ENCODE assay signal across 10 mouse cellular contexts in genomic region chr6:29762524-29762923, GRCm38 (mm10). TPM values are rescaled to one million over a fixed set of nuclear protein-coding genes. Genes with fewer than 3 reads are reported as not detected.
A peak's percentile ranks its signal among the peaks of the same experiment; 100 is the strongest.
DNase-seq lines count a peak whose midpoint lies in the region; ATAC-seq and TF ChIP-seq lines count a peak whose summit lies in the region.
"Had no signal": no experiment of that assay in that cellular context is flagged by ENCODE, and none has a peak within 500 bp of the region (broad histone marks: within the 10 kb centered on the region; RNA-seq: fewer than 3 reads in every experiment).

No protein-coding gene starts in this region.

- ATAC-seq in heart, postnatal 0 days (ENCODE audit: insufficient read depth, low read depth), result no peak
- no peak for ATAC-seq in heart, embryonic 11.5 days (replicated peaks; ENCODE audit: insufficient number of reproducible peaks, low FRiP score, low TSS enrichment)

- H3K27ac ChIP-seq in heart, postnatal 0 days (ENCODE audit: low read depth), result no peak overlapping the region
- H3K27ac ChIP-seq in heart, embryonic 11.5 days (ENCODE audit: low read depth, low read length), result no peak overlapping the region
- H3K27ac ChIP-seq: embryonic facial prominence, embryonic 15.5 days had no signal

- no peak for TF ChIP-seq EP300 in heart, postnatal 0 days (IDR thresholded peaks at IDR 0.05; ENCODE audit: low read depth)

- H3K36me3 ChIP-seq in heart, postnatal 0 days (replicated peaks; ENCODE audit: control insufficient read depth, insufficient read depth, low read length), result peaks cover 22% of the 10 kb centered on the region
- H3K36me3 ChIP-seq in heart, embryonic 11.5 days (ENCODE audit: control insufficient read depth, insufficient read depth, low read length), result peaks cover 7% of the 10 kb centered on the region

- H3K27me3 ChIP-seq in heart, postnatal 0 days (ENCODE audit: control insufficient read depth, insufficient read depth, low read length), result no peaks in the 10 kb centered on the region
- no peaks in the 10 kb centered on the region for H3K27me3 ChIP-seq in heart, embryonic 11.5 days (ENCODE audit: control insufficient read depth, insufficient read depth, low read length)
- H3K27me3 ChIP-seq: embryonic facial prominence, embryonic 15.5 days had no signal

- peak; percentile 62 for TF ChIP-seq CTCF in heart, postnatal 0 days (IDR thresholded peaks at IDR 0.05; ENCODE audit: low read depth)

- H3K9me3 ChIP-seq in heart, postnatal 0 days (replicated peaks; ENCODE audit: control insufficient read depth, low read length), result no peaks in the 10 kb centered on the region
- H3K9me3 ChIP-seq in heart, embryonic 11.5 days (replicated peaks; ENCODE audit: control insufficient read depth, low read length), result no peaks in the 10 kb centered on the region
- H3K9me3 ChIP-seq: embryonic facial prominence, embryonic 15.5 days; megakaryocyte, embryonic 14.5 days had no signal

- H3K4me2 ChIP-seq in heart, postnatal 0 days (ENCODE audit: low read depth, low read length), result no peak overlapping the region
- no peak overlapping the region for H3K4me2 ChIP-seq in heart, embryonic 11.5 days
- H3K4me2 ChIP-seq: embryonic facial prominence, embryonic 15.5 days had no signal

- H3K4me1 ChIP-seq in heart, postnatal 0 days (ENCODE audit: control insufficient read depth, insufficient read depth), result no peaks in the 10 kb centered on the region
- no peaks in the 10 kb centered on the region for H3K4me1 ChIP-seq in heart, embryonic 11.5 days (ENCODE audit: control insufficient read depth, insufficient read depth, low read length)

- 61% methylated on average over 4 of the region's 4 CpGs for WGBS in heart, postnatal 0 days
- 61% methylated on average over 4 of the region's 4 CpGs for WGBS in heart, embryonic 11.5 days (ENCODE audit: insufficient replicate concordance)

- H3K9ac ChIP-seq in heart, postnatal 0 days (replicated peaks; ENCODE audit: low read depth, low read length), result no peak overlapping the region
- H3K9ac ChIP-seq in heart, embryonic 11.5 days (ENCODE audit: low read depth, low read length), result no peak overlapping the region
- H3K9ac ChIP-seq: embryonic facial prominence, embryonic 15.5 days had no signal

- H3K4me3 ChIP-seq in heart, postnatal 0 days (ENCODE audit: low read depth, low read length), result no peak overlapping the region
- no peak overlapping the region for H3K4me3 ChIP-seq in heart, embryonic 11.5 days (ENCODE audit: low read depth, low read length)
- H3K4me3 ChIP-seq: embryonic facial prominence, embryonic 15.5 days; megakaryocyte, embryonic 14.5 days had no signal

- DNase-seq in heart, postnatal 0 days (ENCODE audit: low spot score), result peak; percentile 19
- peak; percentile 63 for DNase-seq in A20 (ENCODE audit: low read depth, low spot score)
- peak; percentile 53 for DNase-seq in ZHBTc4 (ENCODE audit: low read depth, low spot score)
- peak; percentile 66 to 67 for DNase-seq in kidney, postnatal 36 days
- DNase-seq in yolk sac, embryonic 10.5 days (ENCODE audit: low spot score), result peak; percentile 36
- DNase-seq in cerebellum, adult 11 months, result no peak
- no peak for DNase-seq in cerebellum, adult 9-11 months

RNA-seq across cellular contexts. Expression of gene Ahcyl2, which starts 5.3 kb away (rescaled TPM):
- 19.4 and 31.6 TPM in 2 replicates for total RNA-seq in heart, postnatal 0 days (2014; rRNA removed; ENCODE audit: low replicate concordance)
- polyA plus RNA-seq in heart, postnatal 0 days (2015; fragmentation: Nextera tagmentation; extraction: Ambion mirVana), result 3.4 and 3.7 TPM in 2 replicates
- 9.9 and 11.6 TPM in 2 replicates for polyA plus RNA-seq in heart, embryonic 11.5 days (2014; fragmentation: Nextera tagmentation; extraction: Ambion mirVana)

RNA-seq across cellular contexts. Expression of gene Smo, which starts 27.2 kb away (rescaled TPM):
- total RNA-seq in heart, postnatal 0 days (2014; rRNA removed; ENCODE audit: low replicate concordance), result 50.9 and 54.7 TPM in 2 replicates
- 6.5 and 7.1 TPM in 2 replicates for polyA plus RNA-seq in heart, postnatal 0 days (2015; fragmentation: Nextera tagmentation; extraction: Ambion mirVana)
- 21.8 and 22.4 TPM in 2 replicates for polyA plus RNA-seq in heart, embryonic 11.5 days (2014; fragmentation: Nextera tagmentation; extraction: Ambion mirVana)

Comparison
In these comparisons a context has a peak if more than half of its experiments do, and no peak if none do; other contexts are left out.
1. DNase-seq: peak in heart, postnatal 0 days (single experiment), A20 (single experiment), ZHBTc4 (single experiment), kidney, postnatal 36 days (2 of 2) and yolk sac, embryonic 10.5 days (single experiment); none in cerebellum, adult 11 months (single experiment) and cerebellum, adult 9-11 months (single experiment).